Mouse (Mus musculus) common myeloid progenitor, adult 5-6 weeks (primary cell): ENCODE results near the gene Slfn9. TPM values are rescaled to one million over a fixed set of nuclear protein-coding genes. Genes with fewer than 3 reads are reported as not detected.

Source experiments
- total RNA-seq: library from RNA; stranded (forward); fragments of 200-1000, 187-1606 nt; gene quantifications from 2 replicates; pipeline ENCODE4 v1.2.3, GENCODE M21; 2017

Slfn9 gene
- total RNA-seq, 1 experiment from 2014 or later = 39.6 TPM

Other genes starting within 250 kb of the Slfn9 start
- not detected in 2 replicates for gene Cct6b, start 227.5 kb downstream of the Slfn9 start, total RNA-seq
- 37.7 and 48.6 TPM in 2 replicates for gene Zfp830, start 227.5 kb downstream of the Slfn9 start, total RNA-seq
- gene Lig3, start 210.7 kb downstream of the Slfn9 start, total RNA-seq = 55.3 and 62.4 TPM in 2 replicates
- gene Rffl, start 120.6 kb downstream of the Slfn9 start, total RNA-seq = 12.5 and 14.4 TPM in 2 replicates
- gene Rad51d, start 101.2 kb downstream of the Slfn9 start, total RNA-seq = 15.7 and 16.0 TPM in 2 replicates
- gene Fndc8, start 99.7 kb downstream of the Slfn9 start, total RNA-seq = not detected in 2 replicates
- 18.5 and 23.2 TPM in 2 replicates for gene Nle1, start 83.4 kb downstream of the Slfn9 start, total RNA-seq
- gene Unc45b, start 81.3 kb downstream of the Slfn9 start, total RNA-seq = not detected in 2 replicates
- gene Slfn5, start 40.5 kb downstream of the Slfn9 start, total RNA-seq = 3.2 and 6.4 TPM in 2 replicates
- gene Slfn8, start 29.0 kb upstream of the Slfn9 start, total RNA-seq = 22.1 and 24.2 TPM in 2 replicates
- gene Slfn2, start 73.3 kb upstream of the Slfn9 start, total RNA-seq = 10.6 and 14.9 TPM in 2 replicates
- gene Slfn1, start 125.0 kb upstream of the Slfn9 start, total RNA-seq = not detected in 2 replicates
- gene Slfn4, start 183.4 kb upstream of the Slfn9 start, total RNA-seq = 1.7 and 2.4 TPM in 2 replicates
- gene Slfn3, start 199.5 kb upstream of the Slfn9 start, total RNA-seq = 34.7 and 39.6 TPM in 2 replicates